Mouse (Mus musculus) midbrain, postnatal 0 days (tissue): ENCODE data around the gene 4931428F04Rik. TPM values are rescaled to one million over a fixed set of nuclear protein-coding genes. Genes with fewer than 3 reads are reported as not detected.

Source experiments
- ATAC-seq: fragments of 200-750 bp; cut with Nextera tagmentation; 2 replicates; pipeline ENCODE4 v1.8.0; 2017; ENCODE audit warnings: moderate number of reproducible peaks, mild to moderate bottlenecking, moderate TSS enrichment, moderate library complexity; ENCODE audit not compliant: low FRiP score
- DNase-seq: peaks from one replicate; pipeline ENCODE4 v3.0.0-alpha.2; 2015; ENCODE audit warnings: low spot score
- H3K27ac ChIP-seq: fragments of 300-500 bp; sonication (generic); 2 replicates; pipeline ENCODE4 v1.5.1; 2014; ENCODE audit warnings: low read depth, mild to moderate bottlenecking, low read length, mixed read lengths
- H3K27me3 ChIP-seq: fragments of 300-500 bp; sonication (generic); 2 replicates; pipeline ENCODE4 v1.6.1; 2014; ENCODE audit warnings: low read length, control low read depth, mixed read lengths; ENCODE audit not compliant: insufficient read depth
- H3K36me3 ChIP-seq: fragments of 300-500 bp; sonication (generic); 2 replicates; pipeline ENCODE4 v1.6.1; 2014; ENCODE audit warnings: low read length, control low read depth, mixed read lengths; ENCODE audit not compliant: insufficient read depth
- H3K4me1 ChIP-seq: fragments of 300-500 bp; sonication (generic); 2 replicates; pipeline ENCODE4 v1.6.1; 2014; ENCODE audit warnings: mild to moderate bottlenecking, control low read depth, antibody characterized with exemption, low read length, mixed read lengths; ENCODE audit not compliant: insufficient read depth
- H3K4me2 ChIP-seq: fragments of 300-500 bp; sonication (generic); 2 replicates; pipeline ENCODE4 v1.6.1; 2014; ENCODE audit warnings: low read depth, mild to moderate bottlenecking, low read length, mixed read lengths; ENCODE audit not compliant: poor library complexity, severe bottlenecking
- H3K4me3 ChIP-seq: fragments of 300-500 bp; sonication (generic); 2 replicates; pipeline ENCODE4 v1.5.1; 2014; ENCODE audit warnings: low read depth, mild to moderate bottlenecking, low read length, moderate library complexity
- H3K9ac ChIP-seq: fragments of 300-500 bp; sonication (generic); replicated peaks from 2 replicates; pipeline ENCODE4 v1.6.1; 2014; ENCODE audit warnings: mild to moderate bottlenecking, low read length, moderate library complexity, mixed read lengths; ENCODE audit not compliant: poor library complexity, severe bottlenecking
- H3K9me3 ChIP-seq: fragments of 300-500 bp; sonication (generic); 2 replicates; pipeline ENCODE4 v1.6.1; 2016; ENCODE audit warnings: low read length, control low read depth
- CTCF ChIP-seq: IDR thresholded peaks from 2 replicates; pipeline ENCODE4 v1.5.1; 2016; ENCODE audit warnings: antibody characterized with exemption, mild to moderate bottlenecking
- WGBS: fragments of 180-500 bp; shearing (Covaris S2); extraction: QIAGEN DNeasy Blood & Tissue Kit; methylation state at CpG from one replicate; pipeline ENCODE4 v1.1.7; 2014; 5-methylcytosine and 5-hydroxymethylcytosine counted together
- polyA plus RNA-seq: library from polyadenylated mRNA; unstranded; fragments of >200 nt; fragmentation: Nextera tagmentation; extraction: Ambion mirVana; gene quantifications from 2 replicates; pipeline ENCODE4 v1.2.1, GENCODE M21; 2015
- total RNA-seq: library from RNA; depleted of rRNA; stranded (reverse); fragments of >200 nt; gene quantifications from 2 replicates; pipeline ENCODE4 v1.2.3, GENCODE M21; 2014

4931428F04Rik gene
- total and polyA plus RNA-seq, 2 experiments from 2014 or later = 63.6 to 131 TPM

DNA sequence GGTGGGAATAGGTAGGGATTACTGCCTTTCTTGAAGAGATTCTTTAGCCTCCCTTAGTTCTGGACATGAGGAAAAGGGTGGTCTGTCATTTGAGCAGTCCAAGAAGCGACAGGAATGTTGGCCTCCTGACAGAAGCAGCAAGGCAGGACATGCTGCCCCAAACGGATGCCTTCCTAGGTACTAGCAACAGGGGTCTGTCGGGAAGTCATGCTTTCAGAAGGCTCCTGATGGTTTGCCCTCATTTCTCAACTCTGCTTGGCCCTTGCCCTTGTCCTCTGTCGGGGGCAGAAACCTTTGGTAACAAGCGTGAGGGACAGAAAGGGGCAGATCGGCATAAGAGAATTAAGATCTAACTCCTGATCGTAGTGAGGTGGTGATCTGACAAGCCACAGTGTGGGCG, 20.5 kb upstream of the 4931428F04Rik start:
- H3K36me3 ChIP-seq = peaks cover 51% of the 10 kb centered on the region
- ATAC-seq (no peak), DNase-seq (no peak)
- no peaks in the 10 kb centered on the region for H3K9me3 ChIP-seq
- no peak overlapping the region for H3K4me3 ChIP-seq
- no peak overlapping the region for H3K4me2 ChIP-seq
- no peak overlapping the region for H3K9ac ChIP-seq
- no peaks in the 10 kb centered on the region for H3K27me3 ChIP-seq
- no peak for TF ChIP-seq CTCF
- H3K27ac ChIP-seq = no peak overlapping the region
- H3K4me1 ChIP-seq = peaks cover 9% of the 10 kb centered on the region; the same call in 1 of the 2 replicates
- WGBS = 82% methylated on average over 8 of the region's 8 CpGs

DNA sequence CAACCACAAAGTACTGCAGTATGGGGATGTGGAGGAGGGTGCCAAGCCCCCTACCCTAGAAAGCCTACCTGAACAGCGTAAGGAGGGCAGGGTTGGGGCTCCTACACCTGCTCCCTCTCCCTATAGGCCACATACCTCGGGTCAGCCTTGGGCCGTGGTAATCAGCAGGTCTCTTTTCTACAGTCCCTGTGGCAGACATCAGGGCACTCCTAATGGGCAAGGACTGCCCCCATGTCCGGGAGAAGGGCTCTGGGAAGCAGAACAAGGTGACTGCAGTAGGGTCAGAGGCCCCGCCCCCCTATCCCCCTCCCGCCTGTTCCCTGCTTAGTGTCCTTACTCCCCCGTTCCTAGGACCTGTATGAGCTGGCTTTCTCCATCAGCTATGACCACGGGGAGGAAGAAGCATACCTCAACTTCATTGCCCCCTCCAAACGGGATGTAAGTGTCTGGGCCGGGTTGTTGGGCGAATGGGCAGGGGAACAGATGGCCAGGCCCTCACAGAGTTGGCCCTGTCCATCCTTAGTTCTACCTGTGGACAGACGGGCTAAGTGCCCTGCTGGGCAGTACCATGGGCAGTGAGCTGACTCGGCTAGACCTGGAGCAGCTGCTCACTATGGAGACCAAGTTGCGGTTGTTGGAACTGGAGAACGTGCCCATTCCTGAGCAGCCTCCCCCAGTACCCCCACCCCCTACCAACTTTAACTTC, 19.6 kb upstream of the 4931428F04Rik start:
- no peak for TF ChIP-seq CTCF
- Histone ChIP-seq H3K4me2 (no peak overlapping the region), H3K27ac (no peak overlapping the region), H3K9ac (no peak overlapping the region), H3K36me3 (peaks cover 51% of the 10 kb centered on the region), H3K4me1 (peaks cover 9% of the 10 kb centered on the region; the same call in 1 of the 2 replicates), H3K4me3 (no peak overlapping the region), H3K9me3 (no peaks in the 10 kb centered on the region), H3K27me3 (no peaks in the 10 kb centered on the region)
- 84% methylated on average over 15 of the region's 15 CpGs for whole genome bisulfite sequencing
- no peak for DNase-seq
- no peak for ATAC-seq

DNA sequence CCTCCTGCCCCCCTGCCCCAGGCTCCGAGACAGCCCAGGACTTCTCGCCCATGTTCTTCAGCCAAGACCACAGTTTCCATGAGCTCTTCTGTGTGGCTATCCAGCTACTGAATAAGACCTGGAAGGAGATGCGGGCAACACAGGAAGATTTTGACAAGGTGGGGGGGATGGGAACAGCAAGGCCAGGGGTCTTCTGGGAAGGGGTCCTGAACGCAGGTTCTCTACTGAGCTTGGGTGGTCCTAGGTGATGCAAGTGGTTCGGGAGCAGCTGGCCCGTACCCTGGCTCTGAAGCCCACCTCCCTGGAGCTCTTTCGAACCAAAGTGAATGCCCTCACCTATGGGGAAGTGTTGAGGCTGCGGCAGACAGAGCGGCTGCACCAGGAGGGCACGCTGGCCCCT, 18.8 kb upstream of the 4931428F04Rik start:
- no peak overlapping the region for H3K9ac ChIP-seq
- no peak for DNase-seq
- no peaks in the 10 kb centered on the region for H3K27me3 ChIP-seq
- H3K4me1 ChIP-seq = peaks cover 9% of the 10 kb centered on the region; the same call in 1 of the 2 replicates
- ATAC-seq = no peak
- H3K36me3 ChIP-seq = peaks cover 49% of the 10 kb centered on the region
- H3K9me3 ChIP-seq = no peaks in the 10 kb centered on the region
- no peak overlapping the region for H3K4me3 ChIP-seq
- H3K27ac ChIP-seq = no peak overlapping the region
- no peak for TF ChIP-seq CTCF
- no peak overlapping the region for H3K4me2 ChIP-seq
- WGBS = 94% methylated on average over 10 of the region's 10 CpGs

DNA sequence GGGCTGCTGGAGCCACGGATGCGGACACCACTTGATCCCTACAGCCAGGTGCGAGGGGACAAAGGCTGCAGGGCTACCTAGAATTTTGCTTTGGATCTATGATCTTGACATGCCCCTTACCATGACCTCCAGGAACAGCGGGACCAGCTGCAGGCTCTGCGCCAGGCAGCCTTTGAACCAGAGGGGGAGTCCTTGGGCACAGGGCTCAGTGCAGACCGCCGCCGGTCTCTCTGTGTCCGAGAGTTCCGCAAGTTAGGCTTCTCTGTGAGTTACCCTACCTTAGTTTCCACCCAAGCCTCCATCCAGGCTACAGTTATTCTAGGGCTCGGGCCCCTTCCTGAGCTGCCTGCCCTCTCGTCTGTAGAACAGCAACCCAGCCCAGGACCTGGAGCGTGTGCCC, 18.0 kb upstream of the 4931428F04Rik start:
- DNase-seq (no peak), ATAC-seq (no peak)
- no peaks in the 10 kb centered on the region for H3K9me3 ChIP-seq
- no peak for TF ChIP-seq CTCF
- no peak overlapping the region for H3K4me2 ChIP-seq
- no peak overlapping the region for H3K27ac ChIP-seq
- peaks cover 46% of the 10 kb centered on the region for H3K36me3 ChIP-seq
- WGBS = 92% methylated on average over 13 of the region's 13 CpGs
- no peak overlapping the region for H3K9ac ChIP-seq
- no peaks in the 10 kb centered on the region for H3K27me3 ChIP-seq
- H3K4me1 ChIP-seq = peaks cover 9% of the 10 kb centered on the region; the same call in 1 of the 2 replicates
- no peak overlapping the region for H3K4me3 ChIP-seq

DNA sequence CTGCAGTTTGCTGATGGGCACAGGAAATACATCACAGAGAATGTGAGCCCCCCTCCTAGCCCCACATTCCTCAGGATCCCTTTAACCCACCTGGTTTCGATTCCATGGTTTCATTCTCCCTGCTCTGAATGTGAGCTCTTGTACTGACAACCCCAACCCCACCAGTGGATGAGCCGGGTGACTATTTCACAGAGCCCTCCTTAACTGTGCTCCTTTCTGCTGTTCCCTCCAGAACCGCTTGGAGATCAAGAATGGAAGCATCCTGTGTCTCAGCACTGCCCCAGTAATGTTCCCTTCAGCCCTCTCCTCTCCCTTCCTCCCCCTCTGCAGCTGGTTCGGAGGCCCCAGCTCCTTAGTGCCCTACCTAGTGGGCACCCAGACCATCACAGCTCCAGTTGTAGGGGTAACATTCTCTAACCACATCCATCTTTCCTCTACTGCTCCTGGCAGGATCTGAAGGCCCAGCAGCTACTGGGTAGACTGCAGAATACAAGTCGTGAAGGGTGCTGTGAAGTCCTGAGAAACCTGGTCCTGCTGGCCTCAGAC, 16.6 kb upstream of the 4931428F04Rik start:
- Histone ChIP-seq H3K4me1 (peaks cover 9% of the 10 kb centered on the region; the same call in 1 of the 2 replicates), H3K4me2 (peak overlapping the region; percentile 47), H3K9me3 (no peaks in the 10 kb centered on the region), H3K4me3 (no peak overlapping the region), H3K27me3 (no peaks in the 10 kb centered on the region), H3K36me3 (peaks cover 48% of the 10 kb centered on the region), H3K27ac (no peak overlapping the region), H3K9ac (peak overlapping the region; percentile 44; the same call in 1 of the 2 replicates)
- ATAC-seq (peak; percentile 15; the same call in 1 of the 2 replicates), DNase-seq (no peak)
- TF ChIP-seq CTCF = no peak
- 59% methylated on average over 5 of the region's 5 CpGs for WGBS
